Comparison of ENCODE assay signal across 9 mouse cellular contexts in genomic region chr2:167986762-167987161, GRCm38 (mm10). TPM values are rescaled to one million over a fixed set of nuclear protein-coding genes. Genes with fewer than 3 reads are reported as not detected.
DNase-seq lines count a peak whose midpoint lies in the region; ATAC-seq and TF ChIP-seq lines count a peak whose summit lies in the region.
"Had no signal": no experiment of that assay in that cellular context is flagged by ENCODE, and none has a peak within 500 bp of the region (broad histone marks: within the 10 kb centered on the region; RNA-seq: fewer than 3 reads in every experiment).

No protein-coding gene starts in this region.

- peak; percentile 66 for DNase-seq in adrenal gland, postnatal 10 days
- no peak for DNase-seq in adrenal gland, adult 2 months
- DNase-seq in midbrain, embryonic 14.5 days, result peak; percentile 42
- DNase-seq in midbrain, embryonic 10.5 days (ENCODE audit: low spot score), result no peak
- peak; percentile 53 for DNase-seq in embryo, embryonic 11 days
- peak; percentile 81 for DNase-seq in kidney, postnatal 10 days

- H3K4me1 ChIP-seq in midbrain, embryonic 14.5 days (ENCODE audit: control insufficient read depth, insufficient read depth, low read length), result no peaks in the 10 kb centered on the region
- H3K4me1 ChIP-seq in midbrain, embryonic 10.5 days, result peaks cover 16% of the 10 kb centered on the region
- H3K4me1 ChIP-seq in olfactory bulb, adult 2 months (ENCODE audit: control insufficient read depth, insufficient read depth, low read length), result peaks cover 30% of the 10 kb centered on the region
- H3K4me1 ChIP-seq in midbrain, embryonic 16.5 days (ENCODE audit: control insufficient read depth, insufficient read depth, low read length), result no peaks in the 10 kb centered on the region

- H3K27ac ChIP-seq in midbrain, embryonic 14.5 days (replicated peaks; ENCODE audit: low read depth, low read length), result no peak overlapping the region
- H3K27ac ChIP-seq in midbrain, embryonic 10.5 days (replicated peaks), result no peak overlapping the region
- H3K27ac ChIP-seq in olfactory bulb, adult 2 months (ENCODE audit: insufficient read depth, low read depth, low read length), result no peak overlapping the region
- no peak overlapping the region for H3K27ac ChIP-seq in midbrain, embryonic 16.5 days (ENCODE audit: low read length)
- H3K27ac ChIP-seq: neural tube, embryonic 13.5 days had no signal

- H3K4me2 ChIP-seq in midbrain, embryonic 14.5 days (ENCODE audit: low read length), result no peak overlapping the region
- H3K4me2 ChIP-seq in midbrain, embryonic 16.5 days (ENCODE audit: low read length), result no peak overlapping the region
- H3K4me2 ChIP-seq: neural tube, embryonic 13.5 days had no signal

- ATAC-seq in midbrain, embryonic 14.5 days (ENCODE audit: low FRiP score, low TSS enrichment), result no peak
- no peak for ATAC-seq in midbrain, embryonic 16.5 days

- no peak overlapping the region for H3K4me3 ChIP-seq in midbrain, embryonic 14.5 days (replicated peaks; ENCODE audit: low read depth, low read length)
- no peak overlapping the region for H3K4me3 ChIP-seq in midbrain, embryonic 10.5 days
- H3K4me3 ChIP-seq in olfactory bulb, adult 2 months (ENCODE audit: insufficient read depth, low read depth, low read length), result no peak overlapping the region
- no peak overlapping the region for H3K4me3 ChIP-seq in midbrain, embryonic 16.5 days (ENCODE audit: low read depth, low read length)
- H3K4me3 ChIP-seq: neural tube, embryonic 13.5 days had no signal

- H3K36me3 ChIP-seq in midbrain, embryonic 14.5 days (ENCODE audit: control insufficient read depth, insufficient read depth, low read length), result no peaks in the 10 kb centered on the region
- H3K36me3 ChIP-seq in midbrain, embryonic 10.5 days, result no peaks in the 10 kb centered on the region
- no peaks in the 10 kb centered on the region for H3K36me3 ChIP-seq in midbrain, embryonic 16.5 days (ENCODE audit: control insufficient read depth, insufficient read depth, low read length)
- H3K36me3 ChIP-seq: neural tube, embryonic 13.5 days had no signal

- H3K9ac ChIP-seq in midbrain, embryonic 14.5 days (replicated peaks; ENCODE audit: low read length), result no peak overlapping the region
- H3K9ac ChIP-seq in midbrain, embryonic 16.5 days (ENCODE audit: low read depth, low read length), result no peak overlapping the region
- H3K9ac ChIP-seq: neural tube, embryonic 13.5 days had no signal

- TF ChIP-seq POLR2A in olfactory bulb, adult 2 months (IDR thresholded peaks at IDR 0.05; ENCODE audit: insufficient read depth, low read depth, low read length), result no peak

- WGBS in midbrain, embryonic 14.5 days, result 30% methylated on average over 7 of the region's 7 CpGs
- WGBS in midbrain, embryonic 10.5 days, result 31% methylated on average over 7 of the region's 7 CpGs
- WGBS in olfactory bulb, adult 2 months, result 32% methylated on average over 7 of the region's 7 CpGs
- WGBS in midbrain, embryonic 16.5 days, result 23% methylated on average over 6 of the region's 7 CpGs

- TF ChIP-seq CTCF in olfactory bulb, adult 2 months (IDR thresholded peaks at IDR 0.05; ENCODE audit: insufficient read depth, low read depth, low read length), result 0 out of 2 replicates have a peak, but pooled peaks have one; percentile 18

- H3K27me3 ChIP-seq in midbrain, embryonic 14.5 days (ENCODE audit: control insufficient read depth, insufficient read depth, low read length), result no peaks in the 10 kb centered on the region
- no peaks in the 10 kb centered on the region for H3K27me3 ChIP-seq in midbrain, embryonic 10.5 days (ENCODE audit: low read depth, poor library complexity, severe bottlenecking)
- H3K27me3 ChIP-seq in midbrain, embryonic 16.5 days (ENCODE audit: control insufficient read depth, insufficient read depth, low read depth, low read length), result no peaks in the 10 kb centered on the region

- H3K9me3 ChIP-seq in midbrain, embryonic 14.5 days (ENCODE audit: control insufficient read depth, low read length), result no peaks in the 10 kb centered on the region
- no peaks in the 10 kb centered on the region for H3K9me3 ChIP-seq in midbrain, embryonic 10.5 days (replicated peaks)
- no peaks in the 10 kb centered on the region for H3K9me3 ChIP-seq in midbrain, embryonic 16.5 days (replicated peaks; ENCODE audit: control insufficient read depth, low read length, poor library complexity, severe bottlenecking)
- H3K9me3 ChIP-seq: neural tube, embryonic 13.5 days had no signal

RNA-seq across cellular contexts. Expression of gene Ripor3, which starts 23.7 kb away (rescaled TPM):
- 1 to 10 TPM; 3.2 to 4.6 TPM for total RNA-seq in adrenal gland, postnatal 10 days (2021)
- total RNA-seq in adrenal gland, adult 2 months (2021), result 1 to 10 TPM; 1.7 to 3.0 TPM
- 3.5 and 4.0 TPM in 2 replicates for polyA plus RNA-seq in adrenal gland, adult 2 months (2012; rRNA removed)
- polyA plus RNA-seq in midbrain, embryonic 14.5 days (2014; fragmentation: Nextera tagmentation; extraction: Ambion mirVana), result 0.22 TPM in 1 of 2 replicates, not detected in the other
- polyA plus RNA-seq in midbrain, embryonic 10.5 days (2016; fragmentation: Nextera tagmentation; extraction: Ambion mirVana), result 0.86 and 0.97 TPM in 2 replicates
- polyA plus RNA-seq in olfactory bulb, adult 2 months (2012; ENCODE audit: insufficient read depth, insufficient read length, low replicate concordance, missing spikeins), result not detected in 2 replicates
- 0.53 and 0.58 TPM in 2 replicates for polyA plus RNA-seq in midbrain, embryonic 16.5 days (2015; fragmentation: Nextera tagmentation; extraction: Ambion mirVana)

RNA-seq across cellular contexts. Expression of gene Ptpn1, which starts 54.9 kb away (rescaled TPM):
- 10 to 100 TPM; 43.1 to 50.2 TPM for total RNA-seq in adrenal gland, postnatal 10 days (2021)
- total RNA-seq in adrenal gland, adult 2 months (2021), result 10 to 100 TPM; 55.1 to 71.3 TPM
- polyA plus RNA-seq in adrenal gland, adult 2 months (2012; rRNA removed), result 52.3 and 57.9 TPM in 2 replicates
- polyA plus RNA-seq in midbrain, embryonic 14.5 days (2014; fragmentation: Nextera tagmentation; extraction: Ambion mirVana), result 53.1 and 81.9 TPM in 2 replicates
- 79.2 and 79.8 TPM in 2 replicates for polyA plus RNA-seq in midbrain, embryonic 10.5 days (2016; fragmentation: Nextera tagmentation; extraction: Ambion mirVana)
- polyA plus RNA-seq in olfactory bulb, adult 2 months (2012; ENCODE audit: insufficient read depth, insufficient read length, low replicate concordance, missing spikeins), result not detected in 2 replicates
- polyA plus RNA-seq in midbrain, embryonic 16.5 days (2015; fragmentation: Nextera tagmentation; extraction: Ambion mirVana), result 79.8 and 86.0 TPM in 2 replicates

Comparison
In these comparisons a context has a peak if more than half of its experiments do, and no peak if none do; other contexts are left out.
1. DNase-seq: peak in adrenal gland, postnatal 10 days (single experiment), midbrain, embryonic 14.5 days (single experiment), embryo, embryonic 11 days (single experiment) and kidney, postnatal 10 days (single experiment); none in adrenal gland, adult 2 months (single experiment) and midbrain, embryonic 10.5 days (single experiment).